Mouse (Mus musculus): Measurements from ENCODE around the gene Fyb2. TPM values are rescaled to one million over a fixed set of nuclear protein-coding genes. Genes with fewer than 3 reads are reported as not detected.

Fyb2 gene
- total RNA-seq, 2 experiments from 2014 or later, result 1.2 to 1.8 TPM

GRCm38 (mm10) chr4:104936011-104936410, 22.8 kb downstream of the Fyb2 start:
- no peak for DNase-seq (ENCODE audit: low spot score in 2 of 2)

GRCm38 (mm10) chr4:104939535-104939934, 26.3 kb downstream of the Fyb2 start:
- no peak for DNase-seq (ENCODE audit: low spot score in 2 of 2)

- no peak for DNase-seq (ENCODE audit: low spot score in 2 of 2)
Observed at GRCm38 (mm10) chr4:104941895-104942294, 28.6 kb downstream of the Fyb2 start.

GRCm38 (mm10) chr4:104944482-104944881, 31.2 kb downstream of the Fyb2 start:
- no peak for DNase-seq (ENCODE audit: low spot score in 2 of 2)

- DNase-seq (ENCODE audit: low spot score in 2 of 2), result peak in 1 of 2 experiments; percentile 7
Observed at GRCm38 (mm10) chr4:104948886-104949285, 35.6 kb downstream of the Fyb2 start.

GRCm38 (mm10) chr4:104949304-104949703, 36.0 kb downstream of the Fyb2 start:
- DNase-seq (ENCODE audit: low spot score in 2 of 2), result no peak

GRCm38 (mm10) chr4:104951280-104951878, 38.1 kb downstream of the Fyb2 start:
- DNase-seq (ENCODE audit: low spot score in 2 of 2), result no peak

GRCm38 (mm10) chr4:104956691-104957090, 43.4 kb downstream of the Fyb2 start:
- DNase-seq (ENCODE audit: low spot score in 2 of 2), result peak; percentile 22 to 28

- DNase-seq (ENCODE audit: low spot score in 2 of 2), result no peak
Observed at GRCm38 (mm10) chr4:104961431-104961830, 48.2 kb downstream of the Fyb2 start.

- no peak for DNase-seq (ENCODE audit: low spot score in 2 of 2)
Observed at GRCm38 (mm10) chr4:104972606-104973005, 59.4 kb downstream of the Fyb2 start.

- no peak for DNase-seq (ENCODE audit: low spot score in 2 of 2)
Observed at GRCm38 (mm10) chr4:104975162-104975830, 62.0 kb downstream of the Fyb2 start.

GRCm38 (mm10) chr4:104985960-104986632, 72.8 kb downstream of the Fyb2 start:
- DNase-seq (ENCODE audit: low spot score in 2 of 2), result no peak

- no peak for DNase-seq (ENCODE audit: low spot score in 2 of 2)
Observed at GRCm38 (mm10) chr4:104987631-104988030, 74.4 kb downstream of the Fyb2 start.

- DNase-seq (ENCODE audit: low spot score in 2 of 2), result no peak
Observed at GRCm38 (mm10) chr4:104988102-104988501, 74.8 kb downstream of the Fyb2 start.

GRCm38 (mm10) chr4:104988709-104989108, 75.5 kb downstream of the Fyb2 start:
- DNase-seq (ENCODE audit: low spot score in 2 of 2), result no peak

GRCm38 (mm10) chr4:104990016-104990415, 76.8 kb downstream of the Fyb2 start:
- DNase-seq (ENCODE audit: low spot score in 2 of 2), result peak; percentile 31 to 45

GRCm38 (mm10) chr4:104990686-104991085, 77.4 kb downstream of the Fyb2 start:
- DNase-seq (ENCODE audit: low spot score in 2 of 2), result no peak

GRCm38 (mm10) chr4:104992271-104992670, 79.0 kb downstream of the Fyb2 start:
- DNase-seq (ENCODE audit: low spot score in 2 of 2), result no peak

GRCm38 (mm10) chr4:104993140-104993874, 80.1 kb downstream of the Fyb2 start:
- DNase-seq (ENCODE audit: low spot score in 2 of 2), result no peak

GRCm38 (mm10) chr4:104999702-105000101, 86.4 kb downstream of the Fyb2 start:
- no peak for DNase-seq (ENCODE audit: low spot score in 2 of 2)

GRCm38 (mm10) chr4:105001736-105002135, 88.5 kb downstream of the Fyb2 start:
- DNase-seq (ENCODE audit: low spot score in 2 of 2), result no peak

- no peak for DNase-seq (ENCODE audit: low spot score in 2 of 2)
Observed at GRCm38 (mm10) chr4:105004135-105004534, 90.9 kb downstream of the Fyb2 start.

Data from layer of hippocampus, postnatal 10 days (tissue).